Mouse (Mus musculus) neural tube, embryonic 15.5 days (tissue): ENCODE data around the gene Lrrn4. TPM values are rescaled to one million over a fixed set of nuclear protein-coding genes. Genes with fewer than 3 reads are reported as not detected.

ENCODE experiments used
- ATAC-seq: fragments of 200-750 bp; cut with Nextera tagmentation; 2 replicates; pipeline ENCODE4 v1.8.0; 2017; ENCODE audit warnings: mild to moderate bottlenecking, moderate TSS enrichment, moderate library complexity; ENCODE audit not compliant: low FRiP score
- H3K27ac ChIP-seq: fragments of 300-500 bp; sonication (generic); replicated peaks from 2 replicates; pipeline ENCODE4 v1.5.1; 2015; ENCODE audit warnings: mild to moderate bottlenecking, inconsistent platforms
- H3K27me3 ChIP-seq: fragments of 300-500 bp; sonication (generic); replicated peaks from 2 replicates; pipeline ENCODE4 v1.6.1; 2015; ENCODE audit warnings: inconsistent platforms
- H3K36me3 ChIP-seq: fragments of 300-500 bp; sonication (generic); 2 replicates; pipeline ENCODE4 v1.6.1; 2015; ENCODE audit warnings: inconsistent platforms
- H3K4me1 ChIP-seq: fragments of 300-500 bp; sonication (generic); 2 replicates; pipeline ENCODE4 v1.6.1; 2015; ENCODE audit warnings: inconsistent platforms
- H3K4me2 ChIP-seq: fragments of 300-500 bp; sonication (generic); 2 replicates; pipeline ENCODE4 v1.6.1; 2015; ENCODE audit warnings: inconsistent platforms, mild to moderate bottlenecking, moderate library complexity
- H3K4me3 ChIP-seq: fragments of 300-500 bp; sonication (generic); replicated peaks from 2 replicates; pipeline ENCODE4 v1.5.1; 2015; ENCODE audit warnings: mild to moderate bottlenecking, inconsistent platforms
- H3K9ac ChIP-seq: fragments of 300-500 bp; sonication (generic); replicated peaks from 2 replicates; pipeline ENCODE4 v1.6.1; 2015; ENCODE audit warnings: mild to moderate bottlenecking, inconsistent platforms
- H3K9me3 ChIP-seq: fragments of 300-500 bp; sonication (generic); replicated peaks from 2 replicates; pipeline ENCODE4 v1.6.1; 2016; ENCODE audit warnings: inconsistent platforms
- WGBS: fragments of 180-500 bp; shearing (Covaris S2); methylation state at CpG from one replicate; pipeline ENCODE4 v1.1.7; 2015; ENCODE audit warnings: mixed read lengths; 5-methylcytosine and 5-hydroxymethylcytosine counted together
- polyA plus RNA-seq: library from polyadenylated mRNA; unstranded; fragments of >200 nt; fragmentation: Nextera tagmentation; extraction: Ambion mirVana; gene quantifications from 2 replicates; pipeline ENCODE4 v1.2.1, GENCODE M21; 2015

The Lrrn4 gene
- polyA plus RNA-seq, 1 experiment from 2014 or later: 1.2 TPM

DNA sequence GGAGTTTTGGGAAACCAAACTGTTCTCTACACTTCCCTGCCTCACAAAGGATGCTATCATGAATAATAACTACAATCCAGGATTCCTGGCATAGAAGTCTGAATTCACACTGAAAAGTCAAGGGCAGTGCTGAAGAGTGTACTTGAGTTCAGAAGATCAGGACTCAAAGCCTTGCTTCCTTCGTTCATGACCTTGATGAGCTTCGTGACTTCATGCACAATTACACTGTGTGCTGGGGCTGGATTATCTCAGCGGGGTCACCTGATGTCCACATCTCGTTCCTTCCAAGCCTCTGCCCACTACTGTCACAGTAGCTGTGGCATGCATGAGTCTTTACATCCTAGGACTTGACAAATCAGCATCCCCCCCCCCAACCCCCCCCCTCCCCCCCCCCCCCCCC lies 20.9 kb upstream of the Lrrn4 start:
- ATAC-seq: no peak
- Histone ChIP-seq H3K9ac (no peak overlapping the region), H3K4me3 (no peak overlapping the region), H3K36me3 (no peaks in the 10 kb centered on the region), H3K27me3 (no peaks in the 10 kb centered on the region), H3K9me3 (no peaks in the 10 kb centered on the region), H3K4me1 (no peaks in the 10 kb centered on the region), H3K4me2 (no peak overlapping the region), H3K27ac (no peak overlapping the region)
- 71% methylated on average over 4 of the region's 4 CpGs for WGBS

DNA sequence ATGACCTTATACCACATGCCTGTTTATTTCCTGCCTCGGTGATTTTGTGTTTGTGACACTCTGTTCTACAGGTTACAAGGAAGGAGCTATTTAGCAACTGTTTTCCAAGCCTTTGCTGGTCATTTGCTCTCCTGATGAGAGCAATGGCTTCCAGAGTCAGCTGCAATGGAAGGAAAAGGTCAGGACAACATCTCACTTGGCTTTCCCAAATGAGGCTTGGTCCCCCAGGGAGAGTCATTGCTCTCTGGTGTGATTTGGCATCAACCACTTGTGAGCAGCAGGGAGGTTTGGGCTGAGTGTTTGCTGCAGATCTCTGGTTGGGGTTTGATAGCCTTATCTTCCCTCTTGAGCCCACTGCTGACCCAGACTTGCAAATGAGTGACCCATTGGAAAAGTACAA lies 19.9 kb upstream of the Lrrn4 start:
- H3K9me3 ChIP-seq: no peaks in the 10 kb centered on the region

DNA sequence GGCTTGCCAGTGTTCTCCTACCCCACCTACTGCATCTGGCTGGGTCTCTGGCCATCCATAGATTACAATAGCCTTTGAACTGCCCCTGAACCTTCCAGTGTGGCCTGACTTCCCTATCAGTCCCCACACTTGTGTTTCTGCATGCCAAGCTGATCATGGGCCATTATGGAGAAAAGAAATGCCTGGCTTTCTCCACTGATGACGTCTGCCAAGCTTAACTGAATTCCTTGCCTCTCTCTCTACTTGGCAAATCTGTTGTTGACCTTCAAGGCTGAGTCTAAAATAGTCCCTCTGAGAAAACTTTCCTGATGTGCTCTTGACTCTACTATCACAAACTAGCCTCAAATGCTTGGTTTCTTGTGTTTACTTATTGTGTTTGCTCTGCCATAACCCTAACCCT lies 17.5 kb upstream of the Lrrn4 start:
- Histone ChIP-seq H3K9me3 (no peaks in the 10 kb centered on the region), H3K27me3 (no peaks in the 10 kb centered on the region), H3K4me2 (no peak overlapping the region), H3K4me1 (no peaks in the 10 kb centered on the region), H3K36me3 (no peaks in the 10 kb centered on the region), H3K9ac (no peak overlapping the region), H3K4me3 (no peak overlapping the region), H3K27ac (no peak overlapping the region)
- 69% methylated on average over 1 of the region's 1 CpGs for WGBS
- no peak for ATAC-seq

More for the DNA sequence above, 19.9 kb upstream of the Lrrn4 start:
- H3K27me3 ChIP-seq: no peaks in the 10 kb centered on the region
- no peak overlapping the region for H3K9ac ChIP-seq
- ATAC-seq: no peak
- no peak overlapping the region for H3K4me2 ChIP-seq
- H3K27ac ChIP-seq: no peak overlapping the region
- 77% methylated on average over 1 of the region's 1 CpGs for WGBS
- no peaks in the 10 kb centered on the region for H3K4me1 ChIP-seq
- no peak overlapping the region for H3K4me3 ChIP-seq
- no peaks in the 10 kb centered on the region for H3K36me3 ChIP-seq

DNA sequence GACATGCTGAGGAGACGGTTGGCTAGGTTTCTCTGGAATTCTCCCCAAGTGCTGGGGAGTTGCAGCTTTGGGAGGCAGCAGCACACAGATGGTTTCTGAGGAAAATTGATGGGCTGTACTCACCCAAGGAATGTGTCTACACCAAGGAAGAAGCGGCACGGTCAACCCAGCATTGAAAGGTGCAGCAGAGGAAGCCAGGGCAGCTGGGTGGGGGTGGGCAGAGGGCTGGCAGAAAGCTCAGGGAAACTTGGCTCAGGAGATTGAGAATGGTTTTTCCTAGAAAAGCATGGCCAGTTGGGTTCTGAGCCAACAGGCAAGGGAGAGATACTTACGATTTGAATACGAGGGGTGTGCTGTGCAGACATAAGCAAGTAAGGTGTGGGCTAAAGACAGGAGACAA lies 13.1 kb upstream of the Lrrn4 start:
- H3K9ac ChIP-seq: no peak overlapping the region
- H3K27me3 ChIP-seq: no peaks in the 10 kb centered on the region
- H3K4me1 ChIP-seq: no peaks in the 10 kb centered on the region
- H3K4me3 ChIP-seq: no peak overlapping the region
- WGBS: 83% methylated on average over 5 of the region's 5 CpGs
- no peak overlapping the region for H3K27ac ChIP-seq
- H3K4me2 ChIP-seq: no peak overlapping the region
- no peaks in the 10 kb centered on the region for H3K36me3 ChIP-seq
- no peaks in the 10 kb centered on the region for H3K9me3 ChIP-seq
- no peak for ATAC-seq

GRCm38 (mm10) chr2:132885312-132885711 lies 4.6 kb upstream of the Lrrn4 start:
- Histone ChIP-seq H3K4me1 (peaks cover 3% of the 10 kb centered on the region; the same call in 1 of the 2 replicates), H3K4me2 (no peak overlapping the region), H3K27ac (no peak overlapping the region), H3K4me3 (no peak overlapping the region), H3K9ac (no peak overlapping the region), H3K36me3 (no peaks in the 10 kb centered on the region), H3K27me3 (peaks cover 18% of the 10 kb centered on the region), H3K9me3 (no peaks in the 10 kb centered on the region)
- WGBS: 93% methylated on average over 7 of the region's 7 CpGs
- ATAC-seq: no peak

- WGBS: 82% methylated on average over 8 of the region's 8 CpGs
- ATAC-seq: no peak
Measured at GRCm38 (mm10) chr2:132884303-132884967, 3.7 kb upstream of the Lrrn4 start.

DNA sequence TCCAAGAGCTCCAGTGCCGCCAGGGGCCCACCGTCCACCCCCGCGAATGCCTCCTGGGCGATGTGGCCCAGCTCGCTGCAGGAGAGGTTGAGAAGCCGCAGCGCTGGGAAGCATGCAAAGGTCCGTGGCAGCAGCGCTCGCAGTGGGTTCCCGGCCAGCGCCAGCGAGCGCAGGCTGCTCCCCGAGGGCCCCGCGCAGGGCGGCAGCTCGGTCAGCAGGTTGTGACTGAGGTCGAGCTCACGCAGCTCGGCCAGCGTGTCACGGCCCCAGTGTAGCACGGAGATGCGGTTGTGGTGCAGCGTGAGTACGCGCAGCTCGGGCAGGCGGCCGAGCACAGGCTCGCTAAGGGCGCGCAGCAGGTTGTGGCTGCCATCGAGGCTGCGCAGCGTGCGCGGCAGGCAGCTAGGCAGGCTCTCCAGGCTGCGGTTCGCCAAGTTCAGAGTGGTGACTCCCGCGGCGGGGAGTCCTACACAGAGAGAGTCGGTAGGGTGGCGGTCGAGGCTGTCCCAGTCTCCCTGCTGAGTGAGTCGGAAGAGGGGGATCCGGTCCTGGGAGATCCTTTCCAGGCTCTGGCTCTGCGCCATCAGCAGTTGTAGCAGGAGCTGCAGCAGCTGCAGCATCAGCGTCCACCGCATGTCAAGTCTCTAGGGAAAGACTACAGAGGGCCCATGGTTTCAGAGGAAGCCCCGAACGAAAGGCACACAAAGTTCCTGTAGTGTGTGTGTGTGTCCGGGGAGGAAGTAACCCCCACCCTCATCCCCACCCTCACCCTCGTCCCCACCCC lies 1.2 kb downstream of the Lrrn4 start:
- H3K27ac ChIP-seq: 0 out of 2 replicates have a peak overlapping the region, but pooled peaks have one; percentile 9
- H3K9me3 ChIP-seq: no peaks in the 10 kb centered on the region
- under 1% methylated on average over 58 of the region's 58 CpGs for WGBS
- H3K27me3 ChIP-seq: peaks cover 44% of the 10 kb centered on the region
- peak overlapping the region; percentile 98 for H3K4me2 ChIP-seq
- peak overlapping the region; percentile 57 for H3K9ac ChIP-seq
- ATAC-seq: peak; percentile 83
- peak overlapping the region; percentile 65 for H3K4me3 ChIP-seq
- no peaks in the 10 kb centered on the region for H3K36me3 ChIP-seq
- peaks cover 23% of the 10 kb centered on the region for H3K4me1 ChIP-seq

More at GRCm38 (mm10) chr2:132884303-132884967, 3.7 kb upstream of the Lrrn4 start:
- H3K4me3 ChIP-seq: no peak overlapping the region
- peaks cover 12% of the 10 kb centered on the region for H3K4me1 ChIP-seq
- H3K9me3 ChIP-seq: no peaks in the 10 kb centered on the region
- peaks cover 19% of the 10 kb centered on the region for H3K27me3 ChIP-seq
- H3K27ac ChIP-seq: no peak overlapping the region
- H3K9ac ChIP-seq: no peak overlapping the region
- no peak overlapping the region for H3K4me2 ChIP-seq
- no peaks in the 10 kb centered on the region for H3K36me3 ChIP-seq

DNA sequence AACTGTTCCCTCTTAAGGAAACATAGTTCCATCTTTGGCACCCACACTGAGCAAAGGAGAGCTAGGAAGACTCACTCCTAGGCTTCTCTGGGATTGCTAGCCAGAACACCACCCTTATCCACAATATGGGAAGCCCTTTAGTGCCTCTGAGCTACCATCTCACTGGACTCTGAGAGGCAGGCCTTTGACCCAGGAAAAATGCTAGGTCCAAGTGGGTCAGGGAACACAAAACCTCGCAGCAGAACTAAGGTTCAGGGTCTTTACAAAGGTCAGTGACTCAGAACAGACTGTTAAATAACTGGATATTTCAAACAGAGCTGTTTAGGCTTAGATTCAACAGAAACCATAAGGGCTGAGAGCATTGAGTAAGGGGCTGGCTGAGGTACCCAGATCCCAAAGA lies 3.7 kb downstream of the Lrrn4 start:
- H3K4me1 ChIP-seq: peaks cover 23% of the 10 kb centered on the region
- H3K36me3 ChIP-seq: no peaks in the 10 kb centered on the region
- H3K27me3 ChIP-seq: peaks cover 43% of the 10 kb centered on the region
- H3K4me3 ChIP-seq: no peak overlapping the region
- H3K9ac ChIP-seq: no peak overlapping the region
- H3K27ac ChIP-seq: no peak overlapping the region
- 64% methylated on average over 1 of the region's 1 CpGs for WGBS
- no peaks in the 10 kb centered on the region for H3K9me3 ChIP-seq
- ATAC-seq: no peak
- no peak overlapping the region for H3K4me2 ChIP-seq

- Histone ChIP-seq H3K36me3 (no peaks in the 10 kb centered on the region), H3K9me3 (no peaks in the 10 kb centered on the region), H3K27ac (no peak overlapping the region), H3K4me3 (no peak overlapping the region), H3K27me3 (peaks cover 18% of the 10 kb centered on the region), H3K4me1 (peaks cover 5% of the 10 kb centered on the region; the same call in 1 of the 2 replicates), H3K4me2 (no peak overlapping the region), H3K9ac (no peak overlapping the region)
- WGBS: 83% methylated on average over 10 of the region's 10 CpGs
- no peak for ATAC-seq
Measured at GRCm38 (mm10) chr2:132873657-132874326, 6.9 kb downstream of the Lrrn4 start.

DNA sequence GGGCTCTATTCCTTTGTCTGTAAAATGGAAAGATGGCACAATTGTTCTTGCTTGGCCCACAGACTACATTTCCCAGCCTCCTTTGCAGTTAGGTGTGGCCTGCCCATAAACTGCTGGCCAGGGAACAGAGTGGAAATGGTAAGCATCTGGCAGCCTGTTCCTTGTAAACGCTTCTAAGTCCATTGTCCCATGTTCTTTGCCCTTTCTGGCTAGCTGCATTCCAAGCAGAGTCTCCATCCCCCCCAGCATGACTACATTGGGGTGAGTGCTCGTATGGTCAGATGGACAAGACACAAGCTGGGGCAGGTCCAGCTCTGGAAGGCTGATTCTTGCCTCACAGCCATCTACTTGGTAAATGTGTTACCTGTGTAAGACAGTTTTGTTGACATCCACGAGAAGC lies 9.0 kb downstream of the Lrrn4 start:
- Histone ChIP-seq H3K27ac (no peak overlapping the region), H3K4me1 (no peaks in the 10 kb centered on the region), H3K9me3 (no peaks in the 10 kb centered on the region), H3K36me3 (peaks cover 6% of the 10 kb centered on the region), H3K27me3 (no peaks in the 10 kb centered on the region), H3K4me3 (no peak overlapping the region), H3K9ac (no peak overlapping the region), H3K4me2 (no peak overlapping the region)
- no peak for ATAC-seq
- WGBS: 75% methylated on average over 3 of the region's 3 CpGs

DNA sequence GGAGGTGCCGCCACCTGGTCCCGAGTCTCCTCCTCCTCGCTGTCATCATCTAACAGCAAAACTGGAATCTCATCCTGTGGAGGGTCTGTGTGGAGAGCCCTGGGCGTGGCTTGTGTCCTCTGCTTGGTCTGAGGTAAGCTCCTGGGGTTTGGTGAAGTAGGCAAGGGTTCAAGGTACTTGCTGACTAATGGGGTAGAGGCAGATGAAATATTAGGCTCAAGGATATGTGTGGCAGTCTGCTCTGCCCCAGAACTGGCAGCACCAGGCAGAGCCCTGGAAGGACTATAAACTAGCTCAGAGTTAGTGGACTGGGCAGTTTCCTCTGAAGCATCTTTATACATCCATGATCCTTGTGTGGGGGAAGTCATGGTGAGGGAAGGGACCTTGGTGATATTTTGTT lies 10.4 kb downstream of the Lrrn4 start:
- Histone ChIP-seq H3K4me1 (no peaks in the 10 kb centered on the region), H3K36me3 (peaks cover 14% of the 10 kb centered on the region), H3K9me3 (no peaks in the 10 kb centered on the region), H3K27ac (no peak overlapping the region), H3K4me3 (no peak overlapping the region), H3K9ac (no peak overlapping the region), H3K27me3 (no peaks in the 10 kb centered on the region), H3K4me2 (no peak overlapping the region)
- ATAC-seq: no peak
- WGBS: 78% methylated on average over 4 of the region's 4 CpGs

DNA sequence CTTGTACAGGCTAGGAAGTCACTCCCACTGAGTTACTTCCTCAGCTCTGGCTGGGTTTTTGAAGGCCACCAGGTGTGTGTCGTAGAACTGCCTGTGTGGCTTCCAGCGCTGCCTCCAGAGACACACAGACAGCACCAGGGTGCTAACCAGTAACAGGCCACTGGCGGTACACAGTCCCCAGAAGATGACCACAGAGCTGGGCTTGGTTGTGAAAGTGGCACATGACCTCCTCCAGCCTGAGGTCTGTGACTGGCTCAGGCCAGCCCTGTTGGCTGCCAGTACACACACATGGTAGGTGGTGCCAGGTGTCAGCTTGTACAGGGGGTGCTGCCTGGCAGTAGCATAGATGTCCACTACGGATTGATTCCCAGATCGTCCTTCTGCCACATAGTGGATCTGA lies 11.0 kb downstream of the Lrrn4 start:
- H3K27me3 ChIP-seq: no peaks in the 10 kb centered on the region
- H3K4me2 ChIP-seq: no peak overlapping the region
- peaks cover 18% of the 10 kb centered on the region for H3K36me3 ChIP-seq
- H3K27ac ChIP-seq: no peak overlapping the region
- ATAC-seq: no peak
- H3K4me3 ChIP-seq: no peak overlapping the region
- WGBS: 94% methylated on average over 5 of the region's 5 CpGs
- no peak overlapping the region for H3K9ac ChIP-seq
- no peaks in the 10 kb centered on the region for H3K4me1 ChIP-seq
- no peaks in the 10 kb centered on the region for H3K9me3 ChIP-seq
